Comparison of ENCODE assay signal across 23 mouse cellular contexts in genomic region chr16:91161616-91162015, GRCm38 (mm10).
"Had no signal": no experiment of that assay in that cellular context is flagged by ENCODE, and none has a peak within 500 bp of the region (broad histone marks: within the 10 kb centered on the region; RNA-seq: fewer than 3 reads in every experiment).

No protein-coding gene starts in this region.

- H3K4me3 ChIP-seq: limb, embryonic 12.5 days; limb, embryonic 15.5 days; megakaryocyte, embryonic 14.5 days; midbrain, embryonic 10.5 days; neural tube, embryonic 12.5 days; neural tube, embryonic 15.5 days had no signal

- DNase-seq: kidney, postnatal 36 days; left cerebral cortex, postnatal 4 days; liver, postnatal 0 days; lung, embryonic 14.5 days; midbrain, embryonic 14.5 days; right cerebral cortex, adult 18-20 months; right cerebral cortex, postnatal 14 days; right cerebral cortex, postnatal 4 days; thymus, adult 2 months; thymus, postnatal 14 days; thymus, postnatal 4 days had no signal

- H3K9ac ChIP-seq: limb, embryonic 12.5 days; limb, embryonic 15.5 days; liver, embryonic 14.5 days; liver, postnatal 0 days; lung, embryonic 14.5 days; neural tube, embryonic 12.5 days; neural tube, embryonic 15.5 days had no signal

- H3K4me2 ChIP-seq: limb, embryonic 12.5 days; limb, embryonic 15.5 days; liver, embryonic 11.5 days; lung, embryonic 14.5 days; neural tube, embryonic 12.5 days; neural tube, embryonic 15.5 days had no signal

- H3K27ac ChIP-seq: kidney, postnatal 0 days; limb, embryonic 12.5 days; limb, embryonic 15.5 days; liver, embryonic 14.5 days; macrophage; midbrain, embryonic 10.5 days; neural tube, embryonic 12.5 days; neural tube, embryonic 15.5 days; stomach, postnatal 0 days had no signal

- H3K36me3 ChIP-seq: limb, embryonic 12.5 days; limb, embryonic 15.5 days; midbrain, embryonic 10.5 days; neural tube, embryonic 12.5 days; neural tube, embryonic 15.5 days had no signal

- H3K4me1 ChIP-seq: limb, embryonic 12.5 days; limb, embryonic 15.5 days; neural tube, embryonic 12.5 days; neural tube, embryonic 15.5 days had no signal

- ATAC-seq: liver, postnatal 0 days; lung, postnatal 0 days had no signal

- H3K9me3 ChIP-seq: limb, embryonic 12.5 days; limb, embryonic 15.5 days; midbrain, embryonic 10.5 days; neural tube, embryonic 12.5 days had no signal
